In genomic region chr1:88136646-88137045, GRCm38 (mm10) we compare ENCODE assay signal across 25 mouse cellular contexts. TPM values are rescaled to one million over a fixed set of nuclear protein-coding genes. Genes with fewer than 3 reads are reported as not detected.
DNase-seq lines count a peak whose midpoint lies in the region; ATAC-seq and TF ChIP-seq lines count a peak whose summit lies in the region.
"Had no signal": no experiment of that assay in that cellular context is flagged by ENCODE, and none has a peak within 500 bp of the region (broad histone marks: within the 10 kb centered on the region; RNA-seq: fewer than 3 reads in every experiment).

No protein-coding gene starts in this region.

- no peak overlapping the region for H3K9ac ChIP-seq in heart, adult 2 months (ENCODE audit: low read depth, low read length)
- H3K9ac ChIP-seq: forebrain, embryonic 13.5 days; forebrain, postnatal 0 days; heart, embryonic 12.5 days; hindbrain, embryonic 15.5 days had no signal

- 65% methylated on average over 2 of the region's 2 CpGs for WGBS in heart, adult 2 months

- H3K36me3 ChIP-seq in heart, adult 2 months (ENCODE audit: control insufficient read depth, insufficient read depth, low read length) = no peaks in the 10 kb centered on the region
- H3K36me3 ChIP-seq: embryonic facial prominence, embryonic 10.5 days; heart, embryonic 12.5 days; hindbrain, embryonic 15.5 days had no signal

- TF ChIP-seq EP300 in heart, adult 2 months (IDR thresholded peaks at IDR 0.05; ENCODE audit: insufficient read depth, low read depth, low read length) = no peak

- POLR2A ChIA-PET in Patski (lab: Charles Lee) = interaction anchor here (0.7 kb wide), 1 partner anchor 212 kb away, joined by 3 read pairs; no protein-coding TSS in a partner anchor

- in situ Hi-C loops in Patski (cut with MboI; ENCODE audit: low pct_unique_long_range_greater_than_20kb) = no loop called here

- no peak for TF ChIP-seq CTCF in heart, adult 2 months (IDR thresholded peaks at IDR 0.05)
- no peak for TF ChIP-seq CTCF in Patski (IDR thresholded peaks at IDR 0.05)

- peak; percentile 26 for DNase-seq in heart, adult 8-10 months (ENCODE audit: low spot score)
- DNase-seq in heart, adult 2 months = no peak
- DNase-seq in kidney, postnatal 10 days = peak; percentile 24
- DNase-seq in kidney, adult 11 months = no peak
- peak; percentile 12 for DNase-seq in lung, postnatal 10 days
- no peak for DNase-seq in lung, postnatal 25 days (ENCODE audit: low spot score)
- peak; percentile 30 for DNase-seq in Patski (ENCODE audit: low read depth, low spot score)
- DNase-seq in left cerebral cortex, postnatal 4 days = no peak
- DNase-seq: adrenal gland, adult 8-10 months; adrenal gland, postnatal 36 days; cerebellum, adult 2 months; cerebellum, postnatal 10 days; forebrain, postnatal 0 days; gastrocnemius, postnatal 14 days; heart, postnatal 36 days had no signal

- H3K79me2 ChIP-seq in heart, adult 2 months (replicated peaks; ENCODE audit: control insufficient read depth, insufficient read depth, low read length) = no peaks in the 10 kb centered on the region

- no peak overlapping the region for H3K4me3 ChIP-seq in heart, adult 2 months
- H3K4me3 ChIP-seq: embryonic facial prominence, embryonic 10.5 days; forebrain, embryonic 13.5 days; heart, embryonic 12.5 days; hindbrain, embryonic 15.5 days had no signal

- no peak for ATAC-seq in Patski
- ATAC-seq: forebrain, embryonic 13.5 days; forebrain, postnatal 0 days had no signal

- no peak overlapping the region for H3K27ac ChIP-seq in heart, adult 2 months
- H3K27ac ChIP-seq: embryonic facial prominence, embryonic 10.5 days; forebrain, embryonic 13.5 days; hindbrain, embryonic 15.5 days had no signal

- intact Hi-C loops in heart, adult 2 months (cut with DNase I) = no loop called here
- intact Hi-C loops in left cerebral cortex, postnatal 4 days (cut with DNase I) = no loop called here

- peaks cover 2% of the 10 kb centered on the region; the same call in 1 of the 2 replicates for H3K4me1 ChIP-seq in heart, adult 2 months (ENCODE audit: control insufficient read depth, insufficient read depth, low read length)

- TF ChIP-seq POLR2A in heart, adult 2 months (IDR thresholded peaks at IDR 0.05; ENCODE audit: insufficient read depth, low read depth, low read length) = no peak

- CTCF ChIA-PET in Patski (lab: Charles Lee) = no interaction called here

- H3K27me3 ChIP-seq in heart, adult 2 months (ENCODE audit: control insufficient read depth, insufficient read depth, low read length) = no peaks in the 10 kb centered on the region
- no peaks in the 10 kb centered on the region for H3K27me3 ChIP-seq in Patski
- H3K27me3 ChIP-seq: forebrain, embryonic 13.5 days; heart, embryonic 12.5 days; hindbrain, embryonic 15.5 days had no signal

RNA-seq across cellular contexts. Expression of gene Ugt1a6a, which starts 2.0 kb away (rescaled TPM):
- 1 to 10 TPM; 1.6 to 2.6 (median 2.4) TPM for total RNA-seq in heart, adult 8-10 months (2022)
- 1 to 10 TPM; 2.1 to 2.4 TPM for total RNA-seq in heart, adult 2 months (2021)
- polyA plus RNA-seq in heart, adult 2 months (2012; rRNA removed) = 2.6 and 3.7 TPM in 2 replicates
- 21.3 TPM for polyA plus RNA-seq in Patski (2021)
- under 1 TPM in 1 of 2 experiments, not detected in 1; 0.16 TPM for total RNA-seq in left cerebral cortex, postnatal 4 days (2021)
- total RNA-seq: MEL had no signal
- polyA plus RNA-seq: heart, embryonic 12.5 days had no signal

RNA-seq across cellular contexts. Expression of gene Ugt1a5, which starts 29.2 kb away (rescaled TPM):
- total RNA-seq in heart, adult 8-10 months (2022) = under 1 TPM in 3 of 4 experiments, not detected in 1; 0.12 to 0.26 (median 0.22) TPM
- total RNA-seq in heart, adult 2 months (2021) = not detected
- polyA plus RNA-seq in heart, adult 2 months (2012; rRNA removed) = not detected in 2 replicates
- not detected for polyA plus RNA-seq in Patski (2021)
- under 1 TPM in 1 of 2 experiments, not detected in 1; 0.36 TPM for total RNA-seq in left cerebral cortex, postnatal 4 days (2021)
- total RNA-seq: forebrain, postnatal 0 days; MEL had no signal
- polyA plus RNA-seq: C2C12; cerebellum, adult 2 months; embryonic facial prominence, embryonic 10.5 days; embryonic facial prominence, embryonic 14.5 days; forebrain, embryonic 13.5 days; forebrain, postnatal 0 days; heart, embryonic 12.5 days; heart, embryonic 16.5 days; hindbrain, embryonic 11.5 days; hindbrain, embryonic 15.5 days had no signal

RNA-seq across cellular contexts. Expression of gene Ugt1a6b, which starts 33.6 kb away (rescaled TPM):
- total RNA-seq in heart, adult 8-10 months (2022) = 1 to 10 TPM in 2 of 4 experiments, under 1 TPM in 1, not detected in 1; 0.83 to 1.3 (median 1.1) TPM
- total RNA-seq in heart, adult 2 months (2021) = 1 to 10 TPM; 1.4 to 1.8 TPM
- 0.64 and 4.2 TPM in 2 replicates for polyA plus RNA-seq in heart, adult 2 months (2012; rRNA removed)
- polyA plus RNA-seq in Patski (2021) = 4.2 TPM
- not detected for total RNA-seq in left cerebral cortex, postnatal 4 days (2021)
- total RNA-seq: MEL had no signal
- polyA plus RNA-seq: C2C12; cerebellum, adult 2 months; embryonic facial prominence, embryonic 10.5 days; heart, embryonic 12.5 days had no signal

RNA-seq across cellular contexts. Expression of gene Ugt1a7c, which starts 41.8 kb away (rescaled TPM):
- total RNA-seq in heart, adult 8-10 months (2022) = 1 to 10 TPM in 2 of 4 experiments, under 1 TPM in 2; 0.68 to 1.4 (median 0.95) TPM
- total RNA-seq in heart, adult 2 months (2021) = 1 to 10 TPM in 1 of 2 experiments, under 1 TPM in 1; 0.70 to 1.2 TPM
- polyA plus RNA-seq in heart, adult 2 months (2012; rRNA removed) = 0.26 and 0.90 TPM in 2 replicates
- polyA plus RNA-seq in Patski (2021) = 46.3 TPM
- total RNA-seq in left cerebral cortex, postnatal 4 days (2021) = under 1 TPM; 0.40 to 0.56 TPM
- total RNA-seq: MEL had no signal
- polyA plus RNA-seq: C2C12 had no signal

RNA-seq across cellular contexts. Expression of gene Ugt1a8, which starts 49.0 kb away (rescaled TPM):
- not detected for total RNA-seq in heart, adult 8-10 months (2022)
- not detected for total RNA-seq in heart, adult 2 months (2021)
- polyA plus RNA-seq in heart, adult 2 months (2012; rRNA removed) = not detected in 2 replicates
- polyA plus RNA-seq in Patski (2021) = not detected
- not detected for total RNA-seq in left cerebral cortex, postnatal 4 days (2021)
- total RNA-seq: adrenal gland, adult 8-10 months; adrenal gland, postnatal 36 days; forebrain, postnatal 0 days; gastrocnemius, adult 18-20 months; gastrocnemius, postnatal 14 days; heart, postnatal 36 days; MEL had no signal
- polyA plus RNA-seq: C2C12; cerebellum, adult 2 months; embryonic facial prominence, embryonic 10.5 days; embryonic facial prominence, embryonic 14.5 days; forebrain, embryonic 13.5 days; forebrain, postnatal 0 days; heart, embryonic 12.5 days; heart, embryonic 16.5 days; hindbrain, embryonic 11.5 days; hindbrain, embryonic 15.5 days had no signal

Comparison
In these comparisons a context has a peak if more than half of its experiments do, and no peak if none do; other contexts are left out.
1. DNase-seq: peak in heart, adult 8-10 months (single experiment), kidney, postnatal 10 days (single experiment), lung, postnatal 10 days (single experiment) and Patski (single experiment); none in heart, adult 2 months (0 of 2), kidney, adult 11 months (single experiment), lung, postnatal 25 days (single experiment) and left cerebral cortex, postnatal 4 days (single experiment).